Mouse (Mus musculus) liver, embryonic 14.5 days (tissue): Measurements from ENCODE around the gene Spout1. TPM values are rescaled to one million over a fixed set of nuclear protein-coding genes. Genes with fewer than 3 reads are reported as not detected.
"Not testable (repeated sequence)": the region's sequence is repeated elsewhere in the genome, so short reads cannot be mapped to it uniquely, and the experiment has no call there.

Experiments
- ATAC-seq: fragments of 200-750 bp; cut with Nextera tagmentation; 2 replicates; pipeline ENCODE4 v1.8.0; 2017; ENCODE audit warnings: moderate number of reproducible peaks, mild to moderate bottlenecking, moderate library complexity; ENCODE audit not compliant: insufficient read depth
- DNase-seq, 3 experiments: peaks; one replicate each; pipeline ENCODE4 v3.0.0-alpha.2; 2012 to 2013; ENCODE audit warnings: low read depth in 3 of 3, low spot score in 3 of 3
- H3K27ac ChIP-seq: fragments of 300-500 bp; sonication (generic); 2 replicates; pipeline ENCODE4 v1.5.1; 2014; ENCODE audit warnings: moderate library complexity, mild to moderate bottlenecking, control low read depth, inconsistent platforms
- H3K27me3 ChIP-seq: fragments of 300-500 bp; sonication (generic); 2 replicates; pipeline ENCODE4 v1.6.1; 2014; ENCODE audit warnings: mild to moderate bottlenecking, low read length, moderate library complexity; ENCODE audit not compliant: control insufficient read depth, insufficient read depth
- H3K36me3 ChIP-seq: fragments of 300-500 bp; sonication (generic); replicated peaks from 2 replicates; pipeline ENCODE4 v1.6.1; 2014; ENCODE audit warnings: low read depth; ENCODE audit not compliant: control insufficient read depth, insufficient read depth
- H3K4me1 ChIP-seq, 2 experiments: fragments of 200-500 bp in 1 of 2; fragments of 300-500 bp in 1 of 2; sonication (generic) in 1 of 2; replicated peaks; 2 replicates each; pipeline ENCODE4 v1.6.1; 2012 to 2014; ENCODE audit warnings: antibody characterized with exemption in 1 of 2, inconsistent platforms in 1 of 2, low read length in 1 of 2; ENCODE audit not compliant: control insufficient read depth in 2 of 2, insufficient read depth in 2 of 2
- H3K4me2 ChIP-seq: fragments of 300-500 bp; sonication (generic); 2 replicates; pipeline ENCODE4 v1.6.1; 2014; ENCODE audit warnings: low read depth, mild to moderate bottlenecking, control low read depth, moderate library complexity
- H3K4me3 ChIP-seq, 2 experiments: fragments of 200-500 bp in 1 of 2; fragments of 300-500 bp in 1 of 2; sonication (generic) in 1 of 2; 2 replicates each; pipeline ENCODE4 v1.5.1; 2012 to 2014; ENCODE audit warnings: low read depth in 2 of 2, low read length in 2 of 2, mild to moderate bottlenecking in 2 of 2, control low read depth in 1 of 2, inconsistent platforms in 1 of 2, moderate library complexity in 1 of 2; ENCODE audit not compliant: insufficient read depth in 1 of 2
- H3K9ac ChIP-seq: fragments of 300-500 bp; sonication (generic); replicated peaks from 2 replicates; pipeline ENCODE4 v1.6.1; 2014; ENCODE audit warnings: mild to moderate bottlenecking, control low read depth, moderate library complexity
- H3K9me3 ChIP-seq: fragments of 300-500 bp; sonication (generic); 2 replicates; pipeline ENCODE4 v1.6.1; 2016; ENCODE audit warnings: low read length, mixed read lengths; ENCODE audit not compliant: control insufficient read depth
- CTCF ChIP-seq: IDR thresholded peaks from 2 replicates; pipeline ENCODE4 v1.5.1; 2016; ENCODE audit warnings: antibody characterized with exemption, low read depth, control low read depth
- EP300 ChIP-seq: IDR thresholded peaks from 2 replicates; pipeline ENCODE4 v1.6.1; 2016; ENCODE audit warnings: antibody characterized with exemption, low read depth
- WGBS: fragments of 180-500 bp; shearing (Covaris S2); extraction: QIAGEN DNeasy Blood & Tissue Kit; methylation state at CpG from one replicate; pipeline ENCODE4 v1.1.7; 2014; ENCODE audit not compliant: insufficient replicate concordance; 5-methylcytosine and 5-hydroxymethylcytosine counted together
- polyA plus RNA-seq, 2 experiments: library from polyadenylated mRNA; depleted of rRNA in 1 of 2; stranded (reverse) in 1 of 2; unstranded in 1 of 2; fragments of >200 nt; fragmentation: Nextera tagmentation in 1 of 2; extraction: Ambion mirVana in 1 of 2; gene quantifications; 2 replicates each; pipeline versions ENCODE4 v1.2.1 to v1.2.3; 2012 to 2014

The Spout1 gene
- polyA plus RNA-seq, 2 experiments: 18.7 to 20.3 TPM

GRCm38 (mm10) chr2:30152616-30153015 lies 25.6 kb downstream of the Spout1 start:
- Histone ChIP-seq H3K4me1 (no peaks in the 10 kb centered on the region), H3K9ac (no peak overlapping the region), H3K4me2 (no peak overlapping the region), H3K36me3 (peaks cover 2% of the 10 kb centered on the region; the same call in 1 of the 2 replicates), H3K9me3 (no peaks in the 10 kb centered on the region), H3K27ac (no peak overlapping the region), H3K4me3 (no peak overlapping the region), H3K27me3 (no peaks in the 10 kb centered on the region)
- WGBS: 77% methylated on average over 8 of the region's 8 CpGs
- TF ChIP-seq EP300 (no peak), CTCF (no peak)
- no peak for DNase-seq
- no peak for ATAC-seq

- no peaks in the 10 kb centered on the region for H3K27me3 ChIP-seq
- no peak for ATAC-seq
- H3K4me2 ChIP-seq: no peak overlapping the region
- no peak overlapping the region for H3K9ac ChIP-seq
- no peaks in the 10 kb centered on the region for H3K4me1 ChIP-seq
- H3K36me3 ChIP-seq: peaks cover 5% of the 10 kb centered on the region; the same call in 1 of the 2 replicates
- no peaks in the 10 kb centered on the region for H3K9me3 ChIP-seq
- no peak for DNase-seq
- 77% methylated on average over 11 of the region's 11 CpGs for WGBS
- H3K4me3 ChIP-seq: no peak overlapping the region
- no peak for TF ChIP-seq CTCF
- TF ChIP-seq EP300: no peak
- no peak overlapping the region for H3K27ac ChIP-seq
These were observed 26.4 kb downstream of the Spout1 start for GRCm38 (mm10) chr2:30151840-30152239.

GRCm38 (mm10) chr2:30147466-30147865 lies 30.8 kb downstream of the Spout1 start:
- Histone ChIP-seq H3K9ac (no peak overlapping the region), H3K36me3 (peaks cover 15% of the 10 kb centered on the region), H3K27ac (no peak overlapping the region), H3K4me1 (no peaks in the 10 kb centered on the region), H3K27me3 (no peaks in the 10 kb centered on the region), H3K4me3 (no peak overlapping the region), H3K4me2 (no peak overlapping the region), H3K9me3 (no peaks in the 10 kb centered on the region)
- ATAC-seq (no peak), DNase-seq (no peak)
- 79% methylated on average over 4 of the region's 4 CpGs for WGBS
- no peak for TF ChIP-seq CTCF
- TF ChIP-seq EP300: no peak

- Histone ChIP-seq H3K4me3 (no peak overlapping the region), H3K36me3 (peaks cover 17% of the 10 kb centered on the region), H3K9ac (no peak overlapping the region), H3K9me3 (no peaks in the 10 kb centered on the region), H3K4me1 (no peaks in the 10 kb centered on the region), H3K27me3 (no peaks in the 10 kb centered on the region), H3K4me2 (no peak overlapping the region), H3K27ac (no peak overlapping the region)
- WGBS: 74% methylated on average over 4 of the region's 4 CpGs
- TF ChIP-seq CTCF (no peak), EP300 (no peak)
- DNase-seq (no peak), ATAC-seq (no peak)
These were observed 33.8 kb downstream of the Spout1 start for GRCm38 (mm10) chr2:30144436-30144835.

GRCm38 (mm10) chr2:30140021-30140420 lies 38.2 kb downstream of the Spout1 start:
- H3K9me3 ChIP-seq, H3K27ac ChIP-seq, H3K4me2 ChIP-seq, H3K4me3 ChIP-seq, H3K27me3 ChIP-seq, H3K4me1 ChIP-seq, ATAC-seq, H3K9ac ChIP-seq, DNase-seq: not testable (repeated sequence)
- 74% methylated on average over 4 of the region's 4 CpGs for WGBS
- H3K36me3 ChIP-seq: peaks cover 14% of the 10 kb centered on the region
